Mouse (Mus musculus) erythroblast, adult 5-6 weeks (primary cell): ENCODE data around the gene Depdc5. TPM values are rescaled to one million over a fixed set of nuclear protein-coding genes. Genes with fewer than 3 reads are reported as not detected.
"Not testable (repeated sequence)": the region's sequence is repeated elsewhere in the genome, so short reads cannot be mapped to it uniquely, and the experiment has no call there.

Experiments
- ATAC-seq: replicated peaks from 2 replicates; pipeline ENCODE4 v1.8.0; 2016; ENCODE audit warnings: moderate number of reproducible peaks, mild to moderate bottlenecking, moderate TSS enrichment, inconsistent platforms; ENCODE audit not compliant: poor library complexity, low FRiP score, severe bottlenecking
- total RNA-seq, 2 experiments: library from RNA; stranded (forward) in 1 of 2; stranded (reverse) in 1 of 2; fragments of 150-400 nt in 1 of 2; fragments of 200-764, 138-1000 nt in 1 of 2; gene quantifications; 2 replicates each; pipeline versions ENCODE4 v1.2.3 to v1.2.4; 2015 to 2017; ENCODE audit warnings: low replicate concordance in 2 of 2

Gene Depdc5
- total RNA-seq (2015; ENCODE audit: low replicate concordance), result 3.6 and 23.6 TPM in 2 replicates
- total RNA-seq (2017; ENCODE audit: low replicate concordance), result 5.8 and 11.3 TPM in 2 replicates

DNA sequence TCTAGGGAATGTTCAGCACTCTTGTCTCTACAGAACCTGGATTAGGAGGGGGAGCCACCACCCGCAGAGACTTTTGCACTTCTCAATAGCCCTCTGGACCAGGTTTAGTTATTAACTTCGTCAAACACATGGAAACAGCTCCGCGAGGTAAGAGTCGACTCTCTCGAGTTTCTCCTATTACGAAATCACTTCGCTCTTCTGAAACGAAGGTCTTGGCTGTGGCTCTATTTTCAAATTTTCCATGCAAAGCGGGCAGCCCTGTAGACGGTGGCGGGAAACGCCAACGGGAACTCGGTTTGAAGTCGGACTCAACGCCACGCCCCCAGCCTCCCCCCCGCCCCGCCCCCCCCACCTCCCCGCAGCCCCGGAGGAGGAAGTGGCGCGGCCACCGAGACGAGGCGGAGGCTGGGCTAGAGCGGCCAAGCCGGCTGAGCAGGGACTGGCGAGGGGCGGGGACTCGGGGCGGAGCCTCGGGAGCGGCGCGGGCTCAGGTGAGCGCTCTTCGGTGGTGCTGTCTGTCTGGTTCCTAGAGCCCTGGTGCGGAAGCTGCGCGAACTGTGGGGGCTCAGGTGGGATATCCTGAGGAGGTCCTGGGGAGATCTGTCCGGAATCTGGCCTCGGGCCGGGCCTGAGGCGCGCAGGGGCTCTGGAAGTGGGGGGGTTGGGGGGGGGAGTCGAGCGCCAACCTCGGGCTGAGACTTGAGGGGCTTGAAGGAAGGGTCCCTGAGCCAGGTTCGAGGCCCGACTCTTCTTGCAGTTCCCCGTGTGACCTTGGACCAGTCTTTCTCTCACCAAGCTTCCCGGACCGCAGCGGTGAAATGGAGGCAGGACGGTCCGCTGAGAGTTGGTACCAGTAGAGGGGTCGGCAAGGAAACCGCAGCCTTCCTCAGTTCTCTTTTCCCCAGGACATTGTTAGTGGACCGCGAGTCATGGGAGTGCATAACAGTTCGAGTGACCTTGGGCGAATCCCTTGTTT is at the start of gene Depdc5:
TSS of gene Depdc5 (plus strand) at position 449 of the 976 bp plus-strand sequence.
- peak; percentile 99 for ATAC-seq

DNA sequence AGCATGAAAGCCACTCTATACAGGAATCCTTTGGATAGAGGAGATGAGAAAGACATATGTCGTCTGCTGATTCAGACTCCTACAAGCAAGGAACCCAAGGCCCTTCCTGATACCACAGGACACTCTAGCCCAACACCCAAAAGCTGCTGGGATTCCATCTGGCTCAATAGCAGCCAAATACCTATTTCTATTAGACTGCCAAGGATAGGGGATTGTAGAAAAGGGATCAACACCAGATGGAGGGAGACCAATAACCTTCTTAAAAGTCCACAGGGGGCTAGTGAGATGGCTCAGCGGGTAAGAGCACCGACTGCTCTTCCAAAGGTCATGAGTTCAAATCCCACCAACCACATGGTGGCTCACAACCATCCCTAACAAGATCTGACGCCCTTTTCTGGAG is 48.1 kb upstream of the Depdc5 start:
- no peak for ATAC-seq

DNA sequence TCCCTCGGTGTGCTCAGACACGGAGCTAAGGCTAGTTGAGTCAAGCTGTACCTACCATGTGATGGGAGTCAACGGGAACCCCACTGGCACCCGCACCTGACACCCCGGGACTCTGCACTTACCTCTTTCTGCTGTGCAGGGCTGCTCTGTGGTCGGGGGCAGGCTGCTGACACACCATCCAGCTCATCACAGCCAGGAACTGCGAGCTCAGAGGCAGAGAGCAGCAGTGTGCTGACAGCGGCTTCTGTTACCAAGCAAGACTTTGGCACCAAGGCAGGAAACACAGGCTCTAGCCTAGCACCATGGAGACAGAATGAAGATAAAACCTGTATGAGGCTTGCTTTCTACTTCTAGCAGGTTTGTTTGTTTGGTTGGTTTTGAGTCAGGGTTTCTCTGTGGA is 43.0 kb upstream of the Depdc5 start:
- ATAC-seq, result no peak

DNA sequence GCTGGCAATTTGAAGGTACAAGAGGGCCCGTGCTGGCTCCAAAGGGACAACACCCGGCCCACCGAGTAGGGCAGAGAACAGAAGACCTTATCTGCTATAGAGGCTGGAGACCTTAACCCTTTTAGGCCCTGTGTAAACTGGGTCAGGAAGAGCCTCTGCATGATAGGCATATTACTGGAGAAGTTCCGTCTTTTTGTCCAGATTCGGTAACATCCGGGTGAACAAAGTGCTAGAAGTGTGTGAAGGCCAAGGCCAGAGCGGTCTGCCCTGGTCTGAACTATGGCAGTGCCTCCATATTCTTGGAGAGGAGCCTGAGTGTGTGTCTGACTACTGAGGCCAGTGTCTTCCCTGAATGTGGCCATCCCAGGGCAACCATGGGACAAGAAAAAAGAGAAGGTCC is 36.5 kb upstream of the Depdc5 start, which contains the start of gene Gm20671:
TSS of gene Gm20671 (minus strand) at position 101 of the 400 bp plus-strand sequence.
- ATAC-seq, result no peak

DNA sequence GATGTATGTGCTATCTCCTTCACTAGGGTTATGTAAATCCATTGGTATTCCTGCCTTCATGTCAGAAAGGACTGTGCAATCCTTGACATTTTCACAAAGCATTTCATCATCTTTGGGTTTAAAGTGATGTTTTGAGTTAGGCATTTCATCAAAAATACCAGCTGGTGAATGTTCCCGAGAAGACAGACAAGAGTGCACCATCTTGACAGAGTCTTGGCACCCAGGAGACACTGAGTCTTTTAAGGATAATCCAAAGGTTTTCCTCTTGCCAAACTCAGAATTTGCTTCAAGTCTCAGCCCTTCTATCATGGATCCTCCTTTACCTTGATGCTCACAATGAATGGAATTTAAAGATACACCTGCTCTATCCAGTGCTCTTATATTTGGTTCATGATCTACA is 34.7 kb upstream of the Depdc5 start:
- ATAC-seq, result not testable (repeated sequence)

DNA sequence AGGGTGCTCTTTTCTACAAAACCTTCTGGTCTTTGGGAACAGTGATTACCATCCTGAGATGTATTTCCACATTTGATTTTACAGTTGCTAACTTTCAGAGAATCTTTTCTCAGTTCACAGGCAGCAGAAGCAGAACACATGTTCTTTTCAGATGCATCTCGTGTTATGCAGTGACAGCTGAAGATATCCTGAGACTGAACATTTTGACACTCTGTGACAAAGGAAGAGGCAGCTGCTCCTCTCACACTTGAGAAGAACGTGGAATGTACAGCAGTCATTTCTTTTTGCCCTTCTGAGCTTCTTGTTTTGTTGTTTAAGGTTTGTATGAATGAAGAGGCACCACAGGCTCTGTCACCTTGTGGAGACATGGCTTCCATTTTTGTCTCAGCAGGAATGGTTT is 33.4 kb upstream of the Depdc5 start:
- ATAC-seq, result no peak

DNA sequence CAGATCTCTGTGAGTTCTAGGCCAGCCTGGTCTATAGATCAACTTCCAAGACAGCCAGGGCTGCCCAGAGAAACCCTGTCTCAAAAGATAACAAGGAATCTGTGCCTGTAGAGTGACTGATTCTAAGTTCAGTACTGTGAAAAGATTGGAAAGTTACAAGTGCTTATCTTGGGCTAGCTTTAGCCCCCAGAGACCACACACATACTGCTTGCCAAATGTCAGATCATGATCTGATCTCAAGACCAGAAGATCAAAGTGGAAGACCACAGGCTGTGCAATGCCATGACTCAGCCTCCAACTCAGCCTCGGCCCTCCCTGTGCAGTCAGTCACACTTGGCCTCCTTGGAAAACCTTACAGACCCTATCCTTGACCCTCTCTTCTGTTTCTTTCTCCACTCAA is 29.0 kb upstream of the Depdc5 start:
- ATAC-seq, result no peak

DNA sequence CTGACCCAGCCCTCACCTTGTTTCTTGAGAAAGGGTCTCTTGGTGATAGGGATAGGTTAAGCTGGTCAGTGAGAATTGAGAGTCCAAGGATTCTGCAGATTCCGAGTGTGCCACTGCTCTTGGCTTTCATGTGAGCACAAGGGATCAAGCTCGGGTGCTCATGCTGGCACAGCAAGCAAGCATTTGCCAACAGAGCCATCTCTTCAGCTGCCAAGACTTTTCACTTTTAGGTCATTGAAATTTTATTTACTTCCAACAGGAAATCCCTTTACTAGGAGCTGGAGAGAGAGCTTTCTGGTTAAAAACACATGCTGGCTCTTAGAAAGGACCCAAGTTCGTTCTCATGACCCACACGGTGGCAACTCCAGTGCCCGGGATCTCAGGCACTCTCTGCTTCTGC is 26.5 kb upstream of the Depdc5 start:
- ATAC-seq, result no peak

DNA sequence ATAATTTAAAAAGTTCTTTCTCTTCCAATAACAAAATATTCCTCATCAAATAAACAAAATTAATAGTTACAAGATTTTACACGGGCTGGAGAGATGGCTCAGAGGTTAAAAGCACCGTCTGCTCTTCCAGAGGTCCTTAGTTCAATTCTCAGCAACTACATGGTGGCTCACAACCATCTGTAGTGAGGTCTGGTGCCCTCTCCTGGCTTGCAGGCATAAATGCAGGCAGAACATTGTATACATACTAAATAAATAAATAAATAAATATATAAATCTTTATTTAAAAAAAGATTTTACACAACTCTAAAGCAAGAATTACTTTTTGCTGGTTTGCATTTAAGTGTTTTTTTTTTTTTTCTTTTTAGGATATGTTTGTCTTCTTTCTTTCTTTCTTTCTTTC is 23.5 kb upstream of the Depdc5 start:
- ATAC-seq, result no peak

DNA sequence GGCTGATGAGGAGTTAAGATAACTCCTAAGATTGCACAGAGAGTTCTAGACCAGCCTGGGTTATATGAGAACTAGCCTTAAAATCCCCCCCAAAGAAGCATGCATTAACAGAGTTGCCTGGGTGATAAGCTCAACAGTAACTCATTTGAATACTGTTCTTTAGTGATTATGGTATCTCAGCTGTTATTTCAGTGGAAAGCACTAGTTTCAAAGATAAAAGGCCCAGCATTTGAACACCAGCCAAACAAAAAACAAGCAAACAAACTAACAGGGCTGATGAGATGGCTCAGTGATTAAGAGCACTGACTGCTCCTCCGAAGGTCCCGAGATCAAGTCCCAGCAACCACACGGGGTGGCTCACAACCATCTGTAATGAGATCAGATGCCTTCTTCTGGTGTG is 14.3 kb upstream of the Depdc5 start:
- no peak for ATAC-seq

DNA sequence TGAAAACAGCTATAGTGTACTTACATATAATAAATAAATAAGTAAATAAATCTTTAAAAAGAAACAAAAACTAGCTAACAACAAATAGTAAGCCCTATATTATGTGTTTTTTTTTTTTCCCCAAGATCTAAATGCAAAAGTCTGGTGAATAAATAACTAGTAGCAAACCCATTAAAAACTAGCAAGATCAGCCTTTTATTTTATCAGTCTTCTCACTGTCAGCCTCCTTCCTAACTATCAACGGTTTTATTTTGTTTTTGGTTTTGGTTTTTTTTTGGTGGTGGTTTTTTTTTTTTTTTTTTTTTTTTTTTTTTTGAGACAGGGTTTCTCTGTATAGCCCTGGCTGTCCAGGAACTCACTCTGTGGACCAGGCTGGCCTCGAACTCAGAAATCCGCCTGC is 13.9 kb upstream of the Depdc5 start:
- ATAC-seq, result not testable (repeated sequence)

DNA sequence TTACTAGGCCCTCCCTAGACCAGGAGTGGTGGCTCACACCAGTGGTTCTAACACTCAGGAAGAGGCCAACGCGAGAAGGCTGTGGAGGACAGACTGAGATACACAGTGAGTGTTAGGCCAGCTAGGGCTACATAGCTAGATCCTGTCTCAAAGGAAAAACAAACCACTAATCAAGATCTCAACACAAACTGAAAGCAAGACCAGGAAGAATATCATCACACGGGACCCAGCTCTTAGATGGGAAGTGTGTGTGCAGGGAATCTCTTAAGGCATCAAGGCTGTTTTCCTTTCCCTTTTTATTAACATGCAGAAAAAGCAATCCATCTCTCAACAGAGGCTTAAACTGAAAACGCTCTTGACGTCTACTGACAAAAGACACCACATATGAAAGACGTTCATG is 11.5 kb upstream of the Depdc5 start:
- ATAC-seq, result 0 out of 2 replicates have a peak, but pooled peaks have one; percentile 12

DNA sequence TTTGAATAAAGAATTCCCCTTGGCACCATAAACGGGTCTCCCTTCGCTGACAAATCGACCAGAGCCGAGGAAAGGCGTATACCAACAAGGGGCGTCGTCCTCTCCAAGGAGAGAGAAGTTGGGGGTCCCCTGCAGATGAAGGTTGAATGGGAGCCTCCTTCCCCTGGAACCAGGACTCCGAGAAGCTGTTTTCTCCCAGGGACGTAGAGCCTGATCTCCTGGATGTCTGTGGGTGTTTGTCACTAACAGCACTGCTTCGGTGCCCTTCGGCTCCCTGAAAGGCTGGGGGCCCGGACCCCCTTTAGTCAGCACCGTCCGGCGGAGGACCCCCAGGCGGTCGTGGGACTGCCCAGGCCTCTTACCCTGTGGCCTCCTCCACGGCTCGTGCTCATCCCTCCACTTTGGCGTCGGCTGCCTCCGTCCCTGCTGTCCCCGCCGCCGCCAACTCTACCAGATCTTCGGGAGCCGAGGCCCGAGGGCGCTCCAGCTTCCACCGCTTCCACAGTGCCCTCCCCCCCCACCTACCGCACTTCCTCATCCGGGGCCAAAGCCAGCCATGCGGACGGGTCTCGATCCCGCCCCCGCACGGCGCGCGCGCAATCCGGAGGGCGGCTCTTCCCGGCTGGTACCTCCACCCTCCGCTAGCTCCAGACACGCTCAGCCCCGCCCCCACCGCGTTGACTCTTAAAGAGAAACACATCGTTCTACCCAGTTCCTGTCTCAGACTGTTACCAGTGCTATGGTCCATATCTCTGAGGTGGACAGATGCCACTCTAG is 9.6 kb upstream of the Depdc5 start, which contains the start of gene Prr14l:
TSS of gene Prr14l (minus strand) at position 526 of the 777 bp plus-strand sequence.
- ATAC-seq, result peak; percentile 96

DNA sequence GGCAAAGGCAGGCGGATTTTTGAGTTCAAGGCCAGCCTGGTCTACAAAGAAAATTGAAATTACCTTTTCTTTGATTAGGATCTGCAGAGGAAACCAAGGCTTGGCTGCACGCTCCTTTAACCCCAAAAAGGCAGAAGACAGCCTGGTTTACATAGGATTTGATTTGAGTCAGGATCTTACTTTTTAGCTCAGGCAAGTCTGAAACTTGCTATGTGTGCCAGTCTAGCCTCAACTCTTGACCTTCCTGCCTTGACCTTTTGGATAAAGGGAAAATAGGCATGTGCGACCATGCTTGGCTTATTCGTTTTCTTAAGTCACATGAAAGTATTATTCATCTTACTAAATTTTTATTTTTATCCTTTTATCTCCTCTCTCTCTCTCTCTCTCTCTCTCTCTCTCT is 8.7 kb upstream of the Depdc5 start:
- no peak for ATAC-seq

DNA sequence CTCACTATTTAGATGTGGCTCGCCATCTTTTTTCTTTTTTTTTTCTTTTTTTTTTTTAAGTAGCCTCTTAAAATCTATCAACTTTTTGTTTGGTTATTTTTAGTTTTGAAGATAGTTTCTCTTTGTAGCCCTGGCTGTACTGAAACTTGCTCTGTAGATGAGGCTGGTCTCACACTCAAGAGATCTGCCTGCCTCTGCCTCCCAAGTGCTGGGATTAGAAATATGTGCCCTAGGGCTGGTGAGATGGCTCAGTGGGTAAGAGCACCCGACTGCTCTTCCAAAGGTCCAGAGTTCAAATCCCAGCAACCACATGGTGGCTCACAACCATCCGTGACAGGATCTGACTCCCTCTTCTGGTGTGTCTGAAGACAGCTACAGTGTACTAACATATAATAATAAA is 8.2 kb upstream of the Depdc5 start:
- ATAC-seq, result not testable (repeated sequence)

DNA sequence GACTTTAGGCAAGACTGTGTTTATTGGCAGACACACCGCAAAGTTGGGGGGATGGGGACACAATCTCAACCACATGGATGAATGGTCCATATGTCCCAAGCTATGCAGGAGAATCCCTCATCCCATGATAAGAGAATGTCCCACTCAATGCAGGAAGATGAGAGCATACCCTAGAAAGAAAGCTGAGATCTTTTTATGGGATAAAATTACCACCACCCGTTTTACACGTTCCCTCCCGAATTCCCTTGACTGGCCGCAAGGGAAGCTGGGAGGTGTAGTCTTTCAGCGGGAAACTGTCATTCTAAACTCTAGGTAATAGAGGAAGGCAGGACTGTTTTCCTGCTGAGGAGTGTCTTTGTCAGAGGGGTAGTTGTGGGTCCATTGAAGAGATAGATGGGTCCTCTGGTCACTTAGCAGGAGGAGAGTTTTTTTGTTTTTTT is 5.7 kb upstream of the Depdc5 start:
- no peak for ATAC-seq

DNA sequence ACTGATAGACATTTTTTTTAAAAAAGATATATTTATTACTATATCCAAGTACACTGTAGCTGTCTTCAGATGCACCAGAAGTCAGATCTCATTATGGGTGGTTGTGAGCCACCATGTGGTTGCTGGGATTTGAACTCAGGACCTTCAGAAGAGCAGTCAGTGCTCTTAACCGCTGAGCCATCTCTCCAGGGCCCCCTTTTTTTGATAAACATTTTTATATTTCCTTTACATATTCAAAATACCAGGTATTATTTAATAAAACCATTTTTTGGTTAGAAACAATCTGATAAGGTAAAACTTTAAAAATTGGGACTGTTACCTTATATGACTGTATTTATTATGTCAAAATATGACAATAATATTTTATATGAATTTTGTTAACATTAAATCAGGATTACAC is 2.4 kb upstream of the Depdc5 start:
- ATAC-seq, result no peak

DNA sequence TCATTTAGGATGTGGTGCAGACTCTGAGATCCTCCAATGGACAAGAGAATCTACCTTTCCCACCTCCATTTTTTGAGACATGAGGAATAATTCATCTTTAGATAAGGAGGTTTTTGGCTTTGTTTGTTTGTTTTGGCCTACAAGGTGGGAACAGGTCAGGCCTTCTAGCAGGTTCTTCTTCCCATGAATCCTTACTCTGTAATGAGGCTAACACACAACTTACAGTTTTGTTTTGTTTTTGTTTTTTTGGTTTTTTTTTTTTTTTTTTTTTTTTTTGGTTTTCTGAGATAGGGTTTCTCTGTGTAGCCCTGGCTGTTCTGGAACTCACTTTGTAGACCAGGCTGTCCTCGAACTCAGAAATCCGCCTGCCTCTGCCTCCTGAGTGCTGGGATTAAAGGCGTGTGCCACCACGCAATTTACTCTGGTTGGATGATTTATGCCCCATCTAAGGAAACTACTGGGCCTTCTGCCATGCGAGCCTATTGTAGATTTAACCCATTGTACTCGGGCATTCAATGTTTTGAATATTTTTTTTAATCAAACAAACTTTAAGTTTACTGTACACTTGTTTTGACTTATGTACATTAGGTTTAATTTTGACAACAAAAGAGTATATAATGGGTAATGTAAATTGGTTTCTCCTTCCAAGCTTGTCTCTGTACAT is 900 bp upstream of the Depdc5 start:
- no peak for ATAC-seq

DNA sequence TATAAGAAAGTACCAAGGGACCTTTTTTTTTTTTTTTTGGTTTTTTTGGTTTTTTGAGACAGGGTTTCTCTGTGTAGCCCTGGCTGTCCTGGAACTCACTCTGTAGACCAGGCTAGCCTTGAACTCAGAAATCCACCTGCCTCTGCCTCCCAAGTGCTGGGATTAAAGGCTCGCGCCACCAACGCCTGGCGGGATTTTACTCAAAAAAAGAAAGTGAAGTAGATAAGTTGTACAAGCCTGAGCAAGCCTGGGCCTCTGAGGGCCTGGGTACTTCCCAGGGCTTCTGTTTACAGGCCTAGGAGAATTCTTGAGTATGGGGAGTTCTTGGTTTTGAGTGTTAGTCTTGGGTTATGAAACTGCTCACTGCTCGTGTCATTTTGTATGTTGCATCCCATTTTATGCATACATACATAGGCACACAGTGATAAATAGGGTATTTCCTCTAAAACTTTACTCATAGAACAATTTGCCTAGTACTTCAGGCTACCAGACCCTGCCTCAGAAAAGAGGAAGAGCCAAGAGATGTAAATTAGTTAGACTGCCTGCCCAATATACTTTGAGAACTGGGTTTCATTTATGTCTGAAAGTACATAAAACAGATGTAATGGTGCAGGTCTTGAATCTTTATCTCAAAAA is 6.0 kb downstream of the Depdc5 start:
- ATAC-seq, result no peak
